Comparison of ENCODE assay signal across 15 mouse cellular contexts in the genomic region with DNA sequence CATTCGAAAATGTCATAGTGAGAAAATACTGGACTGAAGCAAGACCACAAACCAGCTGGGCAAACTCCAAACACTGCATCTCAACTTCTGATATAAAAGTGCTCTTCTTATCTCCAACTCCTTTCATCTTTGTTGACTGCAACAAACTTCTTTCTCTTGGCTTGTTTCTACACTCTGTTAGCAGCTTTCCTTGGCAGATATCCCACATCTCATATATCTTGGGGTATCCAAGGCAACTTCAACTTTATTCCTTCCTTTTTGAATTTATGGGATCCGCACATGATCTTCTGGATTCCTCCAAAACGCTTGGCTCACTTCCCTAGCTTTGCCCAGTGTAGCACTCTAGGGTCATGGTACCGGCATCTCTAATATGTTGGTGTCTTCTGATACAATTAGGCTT.
"Had no signal": no experiment of that assay in that cellular context is flagged by ENCODE, and none has a peak within 500 bp of the region (broad histone marks: within the 10 kb centered on the region; RNA-seq: fewer than 3 reads in every experiment).

No protein-coding gene starts in this region.

- H3K27me3 ChIP-seq: limb, embryonic 15.5 days; liver, embryonic 12.5 days; midbrain, embryonic 12.5 days; neural tube, embryonic 13.5 days had no signal

- H3K36me3 ChIP-seq: limb, embryonic 15.5 days; liver, embryonic 12.5 days; midbrain, embryonic 12.5 days; neural tube, embryonic 13.5 days had no signal

- H3K4me2 ChIP-seq: limb, embryonic 15.5 days; liver, embryonic 12.5 days; midbrain, embryonic 12.5 days; neural tube, embryonic 13.5 days had no signal

- H3K4me1 ChIP-seq: limb, embryonic 15.5 days; liver, embryonic 12.5 days; midbrain, embryonic 12.5 days; neural tube, embryonic 13.5 days had no signal

- H3K27ac ChIP-seq: limb, embryonic 15.5 days; liver, embryonic 12.5 days; midbrain, embryonic 12.5 days; neural tube, embryonic 13.5 days had no signal

- H3K9me3 ChIP-seq: limb, embryonic 15.5 days; liver, embryonic 12.5 days; neural tube, embryonic 13.5 days had no signal

- H3K9ac ChIP-seq: limb, embryonic 15.5 days; liver, embryonic 12.5 days; midbrain, embryonic 12.5 days; neural tube, embryonic 13.5 days had no signal

- H3K4me3 ChIP-seq: limb, embryonic 15.5 days; liver, embryonic 12.5 days; midbrain, embryonic 12.5 days; neural tube, embryonic 13.5 days had no signal

- ATAC-seq: intestine, embryonic 16.5 days; liver, embryonic 12.5 days; midbrain, embryonic 16.5 days had no signal

- DNase-seq: kidney, postnatal 36 days; layer of hippocampus, adult 9-11 months; layer of hippocampus, postnatal 36 days; lung, postnatal 10 days; retina, postnatal 1 day; right cerebral cortex, postnatal 4 days; spleen, adult 18-20 months; thymus, adult 18-20 months; thymus, postnatal 14 days had no signal
